Mouse (Mus musculus) limb, embryonic 12.5 days (tissue): ENCODE data around the gene Hoxb3. TPM values are rescaled to one million over a fixed set of nuclear protein-coding genes. Genes with fewer than 3 reads are reported as not detected.

ENCODE experiments used
- ATAC-seq: fragments of 200-750 bp; cut with Nextera tagmentation; 2 replicates; pipeline ENCODE4 v1.8.0; 2017; ENCODE audit warnings: low read depth, moderate TSS enrichment; ENCODE audit not compliant: insufficient number of reproducible peaks, insufficient read depth, low FRiP score, low TSS enrichment
- H3K27ac ChIP-seq: fragments of 300-500 bp; sonication (generic); 2 replicates; pipeline ENCODE4 v1.5.1; 2016; ENCODE audit warnings: mild to moderate bottlenecking, moderate library complexity
- H3K27me3 ChIP-seq: fragments of 300-500 bp; sonication (generic); 2 replicates; pipeline ENCODE4 v1.6.1; 2016; ENCODE audit warnings: mild to moderate bottlenecking, moderate library complexity
- H3K36me3 ChIP-seq: fragments of 300-500 bp; sonication (generic); 2 replicates; pipeline ENCODE4 v1.6.1; 2016; ENCODE audit warnings: mild to moderate bottlenecking, moderate library complexity
- H3K4me1 ChIP-seq: fragments of 300-500 bp; sonication (generic); replicated peaks from 2 replicates; pipeline ENCODE4 v1.6.1; 2016
- H3K4me2 ChIP-seq: fragments of 300-500 bp; sonication (generic); 2 replicates; pipeline ENCODE4 v1.6.1; 2016; ENCODE audit warnings: mild to moderate bottlenecking, moderate library complexity
- H3K4me3 ChIP-seq: fragments of 300-500 bp; sonication (generic); replicated peaks from 2 replicates; pipeline ENCODE4 v1.5.1; 2016; ENCODE audit warnings: mild to moderate bottlenecking
- H3K9ac ChIP-seq: fragments of 300-500 bp; sonication (generic); replicated peaks from 2 replicates; pipeline ENCODE4 v1.6.1; 2016; ENCODE audit warnings: mild to moderate bottlenecking, moderate library complexity
- H3K9me3 ChIP-seq: fragments of 300-500 bp; sonication (generic); 2 replicates; pipeline ENCODE4 v1.6.1; 2016; ENCODE audit warnings: mild to moderate bottlenecking, moderate library complexity
- WGBS: fragments of 180-500 bp; shearing (Covaris S2); methylation state at CpG from one replicate; pipeline ENCODE4 v1.1.7; 2016; 5-methylcytosine and 5-hydroxymethylcytosine counted together
- microRNA counts: library from miRNA; unstranded; fragments of <30 nt; microRNA quantifications from one replicate; lab custom pipeline; 2017
- microRNA-seq: library from miRNA; unstranded; fragments of <30 nt; microRNA quantifications from one replicate; pipeline ENCODE4, GENCODE M21; 2017
- polyA plus RNA-seq: library from polyadenylated mRNA; unstranded; fragments of >200 nt; fragmentation: Nextera tagmentation; extraction: Ambion mirVana; gene quantifications from 2 replicates; pipeline ENCODE4 v1.2.1, GENCODE M21; 2016

Gene Hoxb3
- polyA plus RNA-seq, 1 experiment from 2014 or later = 0.55 TPM

DNA sequence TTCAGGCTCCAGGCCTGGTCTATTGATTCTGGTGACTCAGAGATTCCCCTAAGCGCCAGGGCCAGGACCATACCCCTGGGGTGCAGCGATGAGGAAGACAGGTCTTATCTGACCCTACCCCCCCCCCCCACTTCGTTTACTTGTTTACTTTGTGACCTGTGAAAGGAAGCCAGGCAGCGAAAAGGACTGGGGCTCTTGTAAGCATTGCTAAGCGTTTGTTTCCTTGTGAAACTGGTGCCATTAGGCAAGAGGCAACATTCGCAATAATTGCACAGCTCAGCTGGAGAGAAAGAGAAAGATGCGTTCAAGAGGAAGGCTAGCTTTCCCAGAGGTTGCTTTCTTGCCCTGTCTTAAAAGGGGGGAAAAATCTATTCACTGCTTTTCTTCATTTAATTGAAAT, 46.0 kb downstream of the Hoxb3 start:
- no peaks in the 10 kb centered on the region for H3K9me3 ChIP-seq
- H3K4me3 ChIP-seq = no peak overlapping the region
- no peak overlapping the region for H3K4me2 ChIP-seq
- H3K9ac ChIP-seq = no peak overlapping the region
- peaks cover 96% of the 10 kb centered on the region for H3K27me3 ChIP-seq
- no peaks in the 10 kb centered on the region; the same call in 1 of the 2 replicates for H3K4me1 ChIP-seq
- no peaks in the 10 kb centered on the region for H3K36me3 ChIP-seq
- ATAC-seq = no peak
- WGBS = 21% methylated on average over 7 of the region's 7 CpGs
- H3K27ac ChIP-seq = no peak overlapping the region

DNA sequence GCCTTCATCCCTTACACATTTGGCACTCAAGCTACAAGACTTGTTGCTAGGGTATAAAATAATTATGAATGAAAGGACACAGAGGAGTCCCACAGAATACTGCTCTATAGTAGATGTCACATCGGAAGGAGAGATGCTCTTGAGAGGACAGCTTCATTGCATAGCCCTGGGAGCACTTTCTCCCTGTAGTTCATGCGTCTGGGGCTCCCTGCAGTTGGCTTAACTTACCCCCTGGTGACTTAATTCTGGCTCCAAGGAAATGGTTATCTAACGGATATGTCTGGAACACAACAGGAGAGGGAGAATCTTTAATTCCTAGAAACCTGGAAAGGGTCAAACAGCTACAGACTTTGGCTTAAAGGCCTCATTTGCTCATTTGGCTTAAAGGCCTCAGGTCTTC, 48.6 kb downstream of the Hoxb3 start:
- 32% methylated on average over 3 of the region's 3 CpGs for WGBS
- H3K36me3 ChIP-seq = no peaks in the 10 kb centered on the region
- no peak overlapping the region for H3K4me2 ChIP-seq
- no peak overlapping the region for H3K4me3 ChIP-seq
- peaks cover 94% of the 10 kb centered on the region for H3K27me3 ChIP-seq
- H3K27ac ChIP-seq = no peak overlapping the region
- no peak overlapping the region for H3K9ac ChIP-seq
- H3K9me3 ChIP-seq = no peaks in the 10 kb centered on the region
- ATAC-seq = no peak
- no peaks in the 10 kb centered on the region; the same call in 1 of the 2 replicates for H3K4me1 ChIP-seq

DNA sequence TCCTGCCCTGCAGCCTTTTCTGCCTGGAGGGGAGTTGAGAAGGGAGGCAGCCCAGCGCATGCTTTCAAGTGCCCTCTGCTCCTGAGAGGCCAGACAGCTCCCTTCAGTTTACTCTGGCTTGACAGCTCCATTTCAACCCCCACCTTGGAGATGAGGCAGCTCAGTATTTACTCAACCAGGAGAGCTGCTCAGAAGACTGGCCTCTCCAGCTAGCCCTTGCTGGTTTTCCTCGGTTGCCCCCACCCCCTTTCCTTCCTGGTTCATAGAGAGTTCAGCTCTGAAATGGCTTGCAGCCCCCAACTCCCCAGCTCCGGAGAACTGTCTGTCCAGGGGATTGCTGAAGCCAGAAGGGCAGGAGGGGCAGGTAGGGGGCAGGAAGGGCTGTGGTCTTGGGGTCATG, 49.4 kb downstream of the Hoxb3 start:
- Histone ChIP-seq H3K4me3 (no peak overlapping the region), H3K4me1 (no peaks in the 10 kb centered on the region), H3K4me2 (no peak overlapping the region), H3K27ac (no peak overlapping the region), H3K36me3 (no peaks in the 10 kb centered on the region), H3K27me3 (peaks cover 93% of the 10 kb centered on the region), H3K9me3 (no peaks in the 10 kb centered on the region), H3K9ac (no peak overlapping the region)
- WGBS = 7% methylated on average over 3 of the region's 3 CpGs
- ATAC-seq = no peak

DNA sequence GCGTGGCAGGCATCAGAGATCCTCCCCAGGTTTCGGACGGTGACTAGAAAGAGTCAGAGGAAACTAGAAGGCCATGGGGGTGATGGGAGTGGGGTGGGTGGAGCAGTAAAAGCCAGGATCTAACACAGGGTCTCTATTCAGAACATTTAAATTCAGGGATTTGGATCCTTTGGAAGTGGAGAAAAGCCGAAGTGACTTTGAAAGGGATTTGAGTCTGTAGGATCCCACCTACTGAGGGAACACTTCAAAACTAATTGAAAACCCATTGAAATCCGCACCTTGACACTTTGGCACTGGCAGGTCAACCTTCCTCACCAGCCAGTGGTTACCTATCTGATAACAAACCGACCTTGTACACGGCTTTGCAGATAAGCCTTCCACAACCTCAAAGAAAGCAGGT, 51.7 kb downstream of the Hoxb3 start:
- 36% methylated on average over 7 of the region's 7 CpGs for WGBS
- Histone ChIP-seq H3K4me1 (no peaks in the 10 kb centered on the region), H3K4me3 (no peak overlapping the region), H3K27ac (no peak overlapping the region), H3K9me3 (no peaks in the 10 kb centered on the region), H3K9ac (no peak overlapping the region), H3K4me2 (no peak overlapping the region), H3K36me3 (no peaks in the 10 kb centered on the region), H3K27me3 (peaks cover 76% of the 10 kb centered on the region)
- ATAC-seq = no peak

DNA sequence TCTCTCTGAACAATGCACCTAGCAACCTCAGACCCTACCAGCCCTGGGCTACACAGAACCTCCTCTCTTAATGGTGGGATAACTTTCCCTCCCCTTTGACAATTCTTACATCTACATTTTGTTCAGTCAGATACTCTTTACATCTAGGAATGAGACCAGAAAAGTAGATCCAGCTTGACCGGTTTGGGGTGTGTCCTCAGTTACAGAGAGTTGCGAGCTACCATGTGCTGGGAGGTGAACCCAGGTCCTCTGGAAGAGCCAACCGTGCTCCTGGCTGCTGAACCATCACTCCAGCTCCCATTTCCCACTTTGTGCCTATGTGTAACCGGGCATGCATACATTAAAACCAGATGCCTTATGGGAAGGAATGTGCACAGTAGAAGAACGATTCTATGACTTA, 60.3 kb downstream of the Hoxb3 start:
- peaks cover 48% of the 10 kb centered on the region for H3K27me3 ChIP-seq
- no peaks in the 10 kb centered on the region for H3K9me3 ChIP-seq
- no peak overlapping the region for H3K27ac ChIP-seq
- H3K4me3 ChIP-seq = no peak overlapping the region
- no peaks in the 10 kb centered on the region for H3K36me3 ChIP-seq
- H3K4me2 ChIP-seq = no peak overlapping the region
- WGBS = 75% methylated on average over 5 of the region's 5 CpGs
- no peaks in the 10 kb centered on the region for H3K4me1 ChIP-seq
- ATAC-seq = no peak
- H3K9ac ChIP-seq = no peak overlapping the region

DNA sequence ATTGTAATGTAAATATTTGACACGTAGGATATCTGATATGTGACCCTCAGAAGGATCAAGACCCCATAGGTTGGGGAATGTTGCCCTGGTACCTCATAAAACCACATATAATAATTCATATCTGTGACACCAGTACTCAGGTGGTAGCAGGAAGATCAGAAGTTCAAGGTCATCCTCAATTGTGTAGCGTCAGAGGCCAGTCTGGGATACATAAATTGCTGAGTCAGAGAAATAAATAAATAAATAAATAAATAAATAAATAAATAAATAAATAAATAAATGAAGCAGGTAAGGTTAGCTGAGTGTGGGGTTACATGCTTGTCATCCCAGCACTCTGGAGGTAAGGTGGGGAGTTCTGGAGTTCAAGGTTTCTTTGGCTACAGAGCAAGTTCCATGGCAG, 64.5 kb downstream of the Hoxb3 start:
- no peaks in the 10 kb centered on the region for H3K36me3 ChIP-seq
- WGBS = 88% methylated on average over 2 of the region's 2 CpGs
- H3K4me1 ChIP-seq = no peaks in the 10 kb centered on the region
- H3K27me3 ChIP-seq = peaks cover 41% of the 10 kb centered on the region
- no peak overlapping the region for H3K4me2 ChIP-seq
- H3K9me3 ChIP-seq = no peaks in the 10 kb centered on the region
- ATAC-seq = no peak
- no peak overlapping the region for H3K4me3 ChIP-seq
- H3K27ac ChIP-seq = no peak overlapping the region
- no peak overlapping the region for H3K9ac ChIP-seq

DNA sequence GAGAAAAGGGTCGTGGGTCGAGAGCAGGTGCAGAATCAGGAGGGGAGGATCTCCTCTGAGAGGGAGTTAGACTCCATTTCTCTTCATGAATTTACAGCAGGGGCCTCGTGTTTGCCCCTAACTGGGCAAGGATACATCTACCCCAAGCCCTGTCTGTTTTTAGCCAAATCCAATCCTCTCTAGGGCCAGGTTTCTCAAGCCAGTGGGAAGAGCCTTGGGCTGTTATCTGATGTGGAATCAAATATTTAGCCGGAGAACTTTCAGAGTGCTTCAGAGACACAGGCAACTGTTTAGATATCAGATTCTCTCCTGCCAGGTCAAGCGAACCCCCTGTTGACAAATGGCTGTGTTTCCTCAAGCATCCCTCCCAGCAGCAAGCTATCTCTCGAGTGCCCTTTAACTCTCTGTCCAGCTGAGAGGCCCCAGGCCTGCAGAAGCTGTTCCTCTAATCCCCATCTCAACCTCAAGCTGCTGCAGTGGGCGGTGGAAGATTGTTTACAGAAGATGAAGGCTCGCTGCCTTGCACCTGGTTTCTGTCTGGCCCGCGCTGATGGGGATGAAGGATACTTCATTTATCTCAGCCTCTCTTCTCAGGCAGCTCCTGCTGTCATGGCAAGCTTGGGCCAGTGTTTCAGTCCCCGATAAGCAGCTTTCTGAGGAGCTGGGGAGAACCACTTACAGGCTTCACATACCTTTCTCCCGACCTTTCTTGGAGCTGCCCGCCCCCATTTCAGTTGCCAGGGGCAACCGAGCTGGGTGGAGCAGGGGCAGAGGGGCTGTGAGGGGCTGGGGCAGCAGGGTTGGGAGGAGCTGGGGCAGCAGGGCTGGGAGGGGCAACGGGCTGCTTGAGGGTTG, 73.9 kb downstream of the Hoxb3 start:
- H3K4me3 ChIP-seq = no peak overlapping the region
- no peaks in the 10 kb centered on the region for H3K36me3 ChIP-seq
- H3K27ac ChIP-seq = no peak overlapping the region
- H3K4me1 ChIP-seq = peaks cover 9% of the 10 kb centered on the region
- H3K27me3 ChIP-seq = peaks cover 69% of the 10 kb centered on the region
- H3K9me3 ChIP-seq = no peaks in the 10 kb centered on the region
- no peak overlapping the region for H3K9ac ChIP-seq
- peak overlapping the region; percentile 19 for H3K4me2 ChIP-seq
- WGBS = 4% methylated on average over 15 of the region's 15 CpGs
- ATAC-seq = no peak

MicroRNA genes within 50 kb of the gene (microRNA counts, 519-probe panel; counts per million panel counts)
- 4,714 counts per million, percentile 40 among the panel's probes with 10 or more counts for microRNA mmu-miR-10a (lab: Ali Mortazavi, UCI)

Small RNA genes within 50 kb of the gene (microRNA-seq; reads per million reads assigned to microRNA genes)
- gene Mir10a = 8,302 reads per million, percentile 94 among the genes with 10 or more reads in this experiment

Other genes starting within 250 kb of the Hoxb3 start
- gene Atp5g1, start 247.7 kb upstream of the Hoxb3 start, polyA plus RNA-seq = 492 and 507 TPM in 2 replicates
- gene Calcoco2, start 211.4 kb upstream of the Hoxb3 start, polyA plus RNA-seq = not detected in 2 replicates
- not detected in 2 replicates for gene Ttll6, start 189.5 kb upstream of the Hoxb3 start, polyA plus RNA-seq
- not detected in 2 replicates for gene Hoxb13, start 129.0 kb upstream of the Hoxb3 start, polyA plus RNA-seq
- gene Hoxb9, start 51.9 kb upstream of the Hoxb3 start, polyA plus RNA-seq = 1.0 and 1.3 TPM in 2 replicates
- gene Hoxb8, start 41.4 kb upstream of the Hoxb3 start, polyA plus RNA-seq = 0.24 and 0.40 TPM in 2 replicates
- gene Hoxb7, start 36.7 kb upstream of the Hoxb3 start, polyA plus RNA-seq = 1.8 and 2.1 TPM in 2 replicates
- gene Hoxb6, start 30.9 kb upstream of the Hoxb3 start, polyA plus RNA-seq = 1.0 and 1.1 TPM in 2 replicates
- gene Hoxb5, start 20.0 kb upstream of the Hoxb3 start, polyA plus RNA-seq = 0.83 and 2.1 TPM in 2 replicates
- gene Hoxb4, start 5.1 kb upstream of the Hoxb3 start, polyA plus RNA-seq = 0.56 and 0.73 TPM in 2 replicates
- gene Hoxb2, start 27.2 kb downstream of the Hoxb3 start, polyA plus RNA-seq = 5.1 and 6.0 TPM in 2 replicates
- gene Hoxb1, start 42.4 kb downstream of the Hoxb3 start, polyA plus RNA-seq = not detected in 2 replicates
- 0.31 and 0.37 TPM in 2 replicates for gene Skap1, start 141.3 kb downstream of the Hoxb3 start, polyA plus RNA-seq